Mouse (Mus musculus) urinary bladder, adult 18-20 months (tissue): ENCODE measurements around the gene 2410015M20Rik.
"Not testable (repeated sequence)": the region's sequence is repeated elsewhere in the genome, so short reads cannot be mapped to it uniquely, and the experiment has no call there.

Experiments
- DNase-seq, 2 experiments: peaks; one replicate each; pipeline ENCODE4 v3.0.0; 2022; ENCODE audit warnings: low spot score in 2 of 2, mixed read lengths in 2 of 2

Gene 2410015M20Rik

DNA sequence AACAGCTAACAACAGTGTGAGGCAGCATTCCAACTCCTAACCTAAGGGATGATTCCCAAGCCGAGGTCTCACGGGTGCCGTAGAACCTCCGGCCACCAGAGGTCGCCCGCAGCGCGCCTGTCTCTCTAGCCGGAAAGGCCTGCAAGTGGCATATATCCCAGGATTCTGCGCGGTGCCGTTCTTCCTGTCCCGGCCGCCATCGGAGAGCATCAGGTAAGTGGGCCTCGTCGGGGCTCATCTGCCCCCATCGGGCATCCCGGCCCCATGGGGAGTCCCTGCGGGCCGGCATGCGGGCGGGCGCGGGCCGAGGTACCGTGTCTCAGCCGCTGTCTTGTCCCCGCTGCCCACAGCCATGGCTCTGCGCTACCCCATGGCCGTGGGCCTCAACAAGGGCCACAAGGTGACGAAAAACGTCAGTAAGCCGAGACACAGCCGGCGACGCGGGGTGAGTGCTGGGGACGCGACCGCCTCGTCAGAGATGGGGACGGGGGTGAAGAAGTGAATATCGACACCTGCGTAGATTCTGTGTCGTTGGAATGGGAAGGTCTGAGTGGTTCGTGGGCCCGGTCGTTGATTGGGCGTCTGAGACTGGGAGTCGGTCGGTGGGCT lies 3.8 kb upstream of the 2410015M20Rik start, which contains the start of gene Rpl36:
TSS of gene Rpl36 (plus strand) at position 181 of the 609 bp plus-strand sequence.
- peak; percentile 93 to 96 for DNase-seq

DNA sequence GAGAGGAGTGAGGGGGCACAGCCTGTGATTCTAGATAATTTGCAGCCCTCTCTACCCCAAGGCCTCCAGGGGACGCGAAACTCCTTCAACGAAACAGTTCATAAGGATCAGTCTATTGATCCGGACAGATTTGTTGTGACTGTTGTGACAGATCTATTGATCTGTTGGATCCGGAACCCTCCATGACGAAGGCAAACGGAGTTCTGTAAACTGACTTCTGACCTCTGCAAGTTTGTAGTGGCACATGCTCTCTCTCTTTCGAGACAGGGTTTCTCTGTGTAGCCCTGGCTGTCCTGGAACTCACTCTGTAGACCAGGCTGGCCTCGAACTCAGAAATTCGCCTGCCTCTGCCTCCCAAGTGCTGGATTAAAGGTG lies 3.0 kb upstream of the 2410015M20Rik start:
- DNase-seq, result not testable (repeated sequence)

DNA sequence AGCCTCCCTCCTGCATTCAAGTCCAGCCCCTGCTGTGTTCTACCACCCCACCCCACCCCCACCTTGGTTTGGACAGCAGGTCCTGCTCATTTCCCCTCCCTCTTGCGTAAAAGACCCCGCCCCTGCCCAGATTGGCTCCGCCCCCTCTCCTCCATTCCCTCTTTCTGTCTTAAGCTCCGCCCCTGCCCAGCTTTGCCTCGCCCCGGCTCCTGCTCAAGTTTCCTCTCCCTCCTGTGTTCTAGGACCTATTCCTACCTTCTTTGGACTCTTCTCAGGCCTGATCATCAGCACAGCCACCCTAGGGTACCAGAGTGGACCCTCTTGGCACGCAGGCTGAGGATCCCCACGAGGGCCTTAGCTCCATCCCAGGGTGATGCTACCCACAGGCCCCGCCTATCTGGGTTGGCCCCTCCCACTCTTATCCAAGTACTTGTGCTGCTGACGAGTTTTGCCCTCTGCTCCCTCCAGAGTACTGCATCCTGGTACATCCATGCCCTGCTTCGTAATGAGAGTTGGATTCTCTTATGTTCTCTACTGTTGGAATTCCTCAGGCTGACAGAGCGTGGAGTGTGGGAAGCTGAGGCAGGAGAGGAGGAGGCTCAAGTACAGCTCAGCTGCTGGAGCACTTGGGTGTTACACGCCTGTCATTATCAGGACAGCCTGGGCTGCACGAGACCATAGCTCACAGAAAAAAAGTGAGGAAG lies 2.4 kb upstream of the 2410015M20Rik start:
- no peak for DNase-seq

DNA sequence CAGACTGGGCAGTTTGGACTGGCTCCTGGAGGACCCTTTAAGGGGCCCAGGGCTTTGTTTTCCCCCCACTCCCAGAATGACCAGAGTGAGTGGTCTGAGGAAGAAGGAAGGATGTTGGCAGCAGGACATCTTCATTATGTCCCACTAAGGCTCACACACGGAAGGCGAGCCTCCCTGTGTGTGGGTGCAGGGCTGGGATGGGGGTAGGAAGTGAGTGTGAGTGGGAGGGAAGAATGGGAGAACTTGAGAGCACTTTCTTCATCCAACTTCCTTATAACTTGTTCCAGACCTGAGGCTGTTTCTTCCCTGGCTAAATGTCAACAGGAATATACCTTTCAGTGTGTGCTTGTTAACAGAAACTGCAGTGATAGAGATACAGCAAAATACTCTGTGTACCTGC lies 1.8 kb upstream of the 2410015M20Rik start:
- no peak for DNase-seq

DNA sequence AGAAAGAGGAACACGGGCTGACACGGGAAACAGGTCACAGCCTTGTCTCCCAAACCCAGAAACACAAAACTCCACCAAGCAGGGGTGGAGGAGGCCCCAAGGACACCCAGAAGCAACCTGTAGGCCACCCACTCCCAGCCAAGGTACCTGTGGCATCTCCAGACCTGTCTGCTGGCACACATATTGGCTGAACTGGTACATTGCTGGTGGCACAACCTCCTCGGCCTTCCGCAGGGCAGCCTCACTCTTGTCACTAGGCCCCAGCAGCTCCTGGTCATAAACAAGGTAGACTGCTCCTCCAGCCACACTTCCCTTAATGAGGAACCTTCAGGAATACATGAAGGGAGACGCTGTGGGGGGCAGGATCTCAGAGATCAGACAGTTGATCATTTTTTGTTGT lies 872 bp downstream of the 2410015M20Rik start:
- no peak for DNase-seq

DNA sequence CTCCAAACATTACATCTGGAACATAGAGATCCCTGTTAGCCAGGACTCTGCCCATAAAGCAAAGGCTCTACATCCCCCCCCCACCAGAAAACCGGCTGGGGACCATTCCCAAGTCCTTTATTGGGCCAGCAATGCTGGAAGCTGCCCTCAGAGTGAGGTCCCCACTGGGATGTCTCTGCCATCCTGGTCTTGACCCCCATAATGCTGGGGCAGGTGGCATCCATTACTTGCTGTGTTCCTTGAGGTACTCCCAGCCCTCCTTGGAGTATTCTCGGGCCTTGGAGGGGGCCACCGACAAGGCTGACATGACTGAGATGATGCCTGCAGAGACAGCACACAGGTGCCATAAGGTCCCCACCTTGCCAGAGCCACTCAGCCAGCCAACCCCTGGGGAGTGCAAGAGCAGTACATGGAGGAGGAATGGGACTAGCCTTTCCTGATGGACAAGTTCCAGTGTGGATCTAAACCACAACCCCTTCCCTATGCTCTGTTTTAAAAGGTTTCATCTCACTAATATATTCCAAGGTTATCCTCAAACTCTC lies 2.0 kb downstream of the 2410015M20Rik start:
- DNase-seq, result no peak

GRCm38 (mm10) chr17:56605431-56605830 lies 4.1 kb downstream of the 2410015M20Rik start:
- no peak for DNase-seq

DNA sequence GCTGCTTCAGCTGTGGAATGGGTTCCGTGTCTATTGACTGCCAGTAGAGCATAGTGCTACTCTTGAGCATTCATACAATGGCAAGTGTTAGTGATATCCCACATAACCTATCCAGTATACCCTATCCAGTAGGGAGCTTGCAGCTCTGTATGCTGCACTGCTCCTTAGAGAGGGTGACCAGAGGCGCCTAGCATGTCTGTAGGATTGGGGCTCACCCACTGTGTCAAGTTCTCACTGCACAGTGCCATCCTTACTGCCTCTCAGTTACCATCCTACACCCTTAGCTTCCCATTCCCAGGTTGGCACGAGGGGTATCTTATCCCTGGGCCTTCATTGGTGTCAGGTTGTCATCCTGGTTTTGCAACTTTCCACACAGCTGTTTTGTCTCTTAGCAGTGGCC lies 5.1 kb downstream of the 2410015M20Rik start:
- no peak for DNase-seq

DNA sequence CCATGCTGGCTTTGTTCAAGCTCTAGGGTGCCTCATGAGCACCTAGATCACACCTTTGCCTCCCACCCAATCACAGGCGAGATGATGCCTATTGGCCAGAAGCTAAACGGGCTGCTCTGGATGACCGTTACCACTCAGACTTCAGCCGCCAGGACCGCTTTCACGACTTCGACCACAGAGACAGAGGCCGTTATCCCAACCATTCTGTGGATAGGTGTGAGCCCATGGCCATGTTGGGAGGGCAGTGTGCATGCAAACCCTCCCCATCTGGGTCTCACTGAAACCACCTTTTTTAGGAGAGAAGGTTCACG lies 5.5 kb downstream of the 2410015M20Rik start:
- no peak for DNase-seq

GRCm38 (mm10) chr17:56603186-56604069 lies 6.1 kb downstream of the 2410015M20Rik start:
- DNase-seq, result no peak

DNA sequence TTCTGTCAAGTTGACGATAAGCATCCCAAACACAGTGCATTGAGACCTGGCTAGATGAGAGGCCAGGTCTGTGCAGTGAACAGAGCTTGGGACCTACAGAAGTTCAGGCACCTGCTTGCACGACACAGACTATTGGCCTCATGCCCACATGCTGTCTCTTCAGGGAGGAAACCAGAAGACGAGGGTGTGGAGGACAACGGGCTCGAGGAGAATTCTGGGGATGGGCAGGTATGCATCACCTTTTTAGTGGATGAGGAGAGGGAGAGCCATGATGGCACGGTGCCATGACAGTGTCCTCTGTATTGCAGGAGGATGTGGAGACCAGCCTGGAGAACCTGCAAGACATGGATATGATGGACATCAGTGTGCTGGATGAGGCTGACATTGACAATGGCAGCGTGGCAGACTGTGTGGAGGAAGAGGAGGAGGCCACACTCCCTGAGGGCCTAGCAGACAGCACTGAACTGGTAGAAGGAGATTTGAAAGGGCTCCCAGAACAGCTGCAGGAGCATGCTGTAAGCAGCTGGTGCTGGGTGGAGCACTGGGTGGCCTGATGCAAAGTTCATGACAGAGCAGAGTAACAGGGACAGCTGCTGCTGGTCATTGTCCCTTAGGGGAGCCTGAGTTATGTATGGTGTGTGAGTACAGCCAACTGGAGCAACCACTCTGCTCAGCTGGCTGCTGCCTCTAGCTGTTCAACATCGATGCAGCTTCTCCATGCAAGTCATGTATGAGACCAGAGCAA lies 15.9 kb downstream of the 2410015M20Rik start:
- no peak for DNase-seq

DNA sequence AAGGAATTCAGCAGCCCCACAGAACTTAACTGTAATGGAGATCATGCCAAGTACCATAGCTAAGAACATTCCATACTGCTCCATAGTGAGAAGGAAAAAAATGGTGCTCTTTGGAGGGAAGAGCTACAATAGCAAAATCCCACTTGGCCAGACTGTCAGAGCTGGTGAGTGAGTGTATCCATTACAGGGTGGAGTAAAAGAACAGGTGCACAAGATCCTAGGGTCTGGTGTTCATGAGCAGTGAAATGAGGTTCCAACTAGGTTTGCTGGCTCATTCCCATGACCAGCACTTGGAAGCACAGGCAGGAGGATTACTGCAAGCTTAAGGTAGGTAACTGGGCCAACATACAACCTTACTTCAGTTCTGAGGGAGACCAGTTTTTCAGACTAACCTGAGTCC lies 17.0 kb downstream of the 2410015M20Rik start:
- DNase-seq, result no peak

DNA sequence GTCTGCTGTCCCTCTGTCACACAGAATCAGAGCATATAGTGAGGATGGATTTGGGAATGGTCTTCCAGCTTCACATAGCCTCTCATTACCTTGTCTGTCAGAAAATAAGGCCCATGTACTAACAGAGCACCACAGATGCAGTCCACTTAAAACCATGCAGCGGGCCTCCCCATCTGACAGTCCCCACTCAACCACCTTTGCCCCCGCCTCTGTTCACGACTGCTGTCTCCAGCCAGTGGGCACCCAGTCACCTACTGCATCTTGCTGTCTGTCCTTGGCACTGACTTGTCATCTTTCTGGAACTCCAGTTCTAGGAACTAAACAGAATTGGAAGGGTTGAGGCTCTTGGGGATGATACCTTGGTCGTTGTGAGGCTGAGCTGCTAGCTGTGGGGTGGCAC lies 20.6 kb downstream of the 2410015M20Rik start:
- no peak for DNase-seq

DNA sequence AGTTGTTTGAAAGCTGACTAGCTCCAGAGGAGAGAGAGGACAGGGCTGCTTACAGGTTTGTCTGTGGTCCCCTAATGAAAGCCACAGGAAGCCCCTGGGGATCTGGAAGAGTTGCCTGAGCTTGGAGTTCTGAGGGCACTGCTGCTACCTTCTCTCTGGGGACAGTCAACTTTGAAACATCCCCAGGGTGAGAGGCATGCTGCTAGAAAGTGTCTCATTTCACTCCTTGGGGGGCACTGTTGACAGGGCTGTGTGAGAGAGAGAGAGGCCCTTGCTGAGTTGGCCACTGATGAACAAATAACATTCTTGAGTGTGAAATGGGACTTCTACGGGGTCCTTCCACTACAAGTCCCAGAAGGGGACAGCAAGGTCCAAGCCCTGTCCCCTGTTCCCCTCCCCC lies 21.8 kb downstream of the 2410015M20Rik start:
- DNase-seq, result no peak

DNA sequence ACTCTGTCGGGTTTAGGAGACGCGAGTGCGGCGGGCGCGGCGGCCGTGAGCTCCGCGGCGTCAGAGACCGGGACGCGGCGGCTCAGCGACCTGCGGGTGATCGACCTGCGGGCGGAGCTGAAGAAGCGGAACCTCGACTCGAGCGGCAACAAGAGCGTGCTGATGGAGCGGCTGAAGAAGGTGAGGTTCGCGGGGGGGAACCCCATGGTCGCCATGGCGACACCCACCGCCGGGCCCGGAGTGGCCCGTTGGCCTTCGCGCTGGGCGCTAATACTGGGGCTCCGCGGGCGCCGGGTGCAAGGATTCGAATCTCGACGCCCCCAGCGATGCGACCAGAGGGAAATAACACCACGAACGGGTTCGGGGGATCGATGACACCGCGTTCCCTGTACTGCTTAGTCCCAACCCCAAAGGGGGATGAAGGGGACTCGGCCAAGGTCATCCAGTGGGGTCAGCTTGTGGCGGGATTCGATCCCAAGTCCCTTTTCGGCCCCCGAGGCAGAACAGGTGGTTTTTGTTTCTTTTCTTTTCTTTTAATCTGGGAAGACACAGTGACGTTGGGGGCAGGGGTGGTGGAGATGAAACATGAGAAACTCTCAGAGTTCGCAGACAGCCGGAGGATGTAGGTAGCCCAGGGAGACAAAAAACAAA lies 24.3 kb downstream of the 2410015M20Rik start:
- peak in 1 of 2 experiments; percentile 15 for DNase-seq

GRCm38 (mm10) chr17:56584257-56585130 lies 25.1 kb downstream of the 2410015M20Rik start, which contains the start of the genes Safb2 and Safb:
Gene Safb2, minus strand, starts transcription at chr17:56584585.
Gene Safb, plus strand, starts transcription at chr17:56584825.
- DNase-seq, result peak; percentile 96 to 99

DNA sequence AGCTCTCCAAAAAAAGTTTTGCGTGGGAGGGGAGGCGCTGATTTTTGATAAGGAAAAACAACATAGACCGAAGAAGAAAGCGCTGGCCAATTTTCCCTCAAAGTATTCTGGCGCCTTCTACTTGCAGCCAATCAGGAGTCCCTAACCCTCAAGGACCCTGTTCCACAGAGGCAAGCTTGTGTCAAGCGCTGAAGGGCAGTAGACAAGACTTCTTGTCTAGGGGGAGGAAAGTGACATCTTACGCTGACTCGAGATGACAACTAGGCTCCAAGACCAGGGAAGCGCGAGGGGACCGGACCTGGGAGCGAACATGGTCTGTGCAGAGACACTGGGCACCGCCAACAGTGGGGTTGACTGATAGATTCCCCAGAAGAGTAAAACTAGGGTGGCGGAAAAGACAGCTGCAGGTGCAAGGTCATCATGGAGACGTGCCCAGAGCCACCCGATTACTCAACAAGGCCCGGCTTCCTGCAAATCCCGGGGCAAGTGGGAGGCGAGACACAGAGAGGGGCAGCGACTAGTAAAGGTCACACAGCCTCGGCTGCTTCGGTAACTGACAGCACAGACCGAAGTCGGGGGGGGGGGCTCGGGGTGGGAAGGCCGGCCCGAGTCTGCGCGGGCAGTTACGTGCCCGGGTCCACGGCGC lies 25.8 kb downstream of the 2410015M20Rik start:
- peak; percentile 24 to 31 for DNase-seq

- DNase-seq, result no peak
Observed at GRCm38 (mm10) chr17:56583071-56583470, 26.5 kb downstream of the 2410015M20Rik start.

DNA sequence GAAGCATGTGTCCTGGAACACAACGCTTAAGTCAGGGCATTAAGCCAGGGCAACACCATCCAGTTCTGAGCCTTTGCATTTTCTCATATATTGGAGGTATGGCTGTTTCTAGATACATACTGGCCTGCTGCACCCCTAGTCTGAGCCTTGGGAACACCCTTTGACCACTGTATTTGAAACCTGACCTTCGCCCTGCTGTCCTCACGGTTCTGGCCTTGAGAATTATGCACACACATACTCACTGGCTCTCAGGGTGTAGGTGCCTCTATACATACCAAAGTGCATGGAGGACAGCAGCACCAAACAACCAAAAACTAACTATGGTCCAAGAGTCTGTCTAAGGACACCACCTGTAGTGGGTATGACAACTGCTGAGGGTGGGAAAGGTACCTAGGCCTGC lies 36.6 kb downstream of the 2410015M20Rik start:
- no peak for DNase-seq
